Mouse (Mus musculus) adrenal gland, postnatal 36 days (tissue): ENCODE results near the gene Pkp1. TPM values are rescaled to one million over a fixed set of nuclear protein-coding genes. Genes with fewer than 3 reads are reported as not detected.

Experiments used
- total RNA-seq, 2 experiments: library from RNA; stranded (reverse); gene quantifications; 2 replicates each; pipeline ENCODE4 v1.2.3; 2021

Pkp1 gene
- total RNA-seq, 2 experiments from 2014 or later = not detected

Other genes with a start within 250 kb of the Pkp1 start
- gene Csrp1, start 199.1 kb downstream of the Pkp1 start, total RNA-seq = 10 to 100 TPM; 73.3 to 99.3 TPM
- gene Phlda3, start 153.1 kb downstream of the Pkp1 start, total RNA-seq = 10 to 100 TPM; 45.8 to 51.9 TPM
- under 1 TPM in 1 of 2 experiments, not detected in 1; 0.33 TPM for gene Tnni1, start 139.8 kb downstream of the Pkp1 start, total RNA-seq
- gene Lad1, start 100.6 kb downstream of the Pkp1 start, total RNA-seq = not detected
- gene Tnnt2, start 82.9 kb downstream of the Pkp1 start, total RNA-seq = 1 to 10 TPM; 2.5 to 2.6 TPM
- under 1 TPM in 1 of 2 experiments, not detected in 1; 0.07 TPM for gene Igfn1, start 87.1 kb upstream of the Pkp1 start, total RNA-seq
- 10 to 100 TPM; 32.4 to 43.1 TPM for gene Tmem9, start 88.9 kb upstream of the Pkp1 start, total RNA-seq
- gene Ascl5, start 131.6 kb upstream of the Pkp1 start, total RNA-seq = not detected
- under 1 TPM; 0.10 to 0.23 TPM for gene Cacna1s, start 133.5 kb upstream of the Pkp1 start, total RNA-seq
- gene Kif21b, start 212.2 kb upstream of the Pkp1 start, total RNA-seq = 1 to 10 TPM; 2.4 TPM